Mouse (Mus musculus) kidney, embryonic 14.5 days (tissue): Measurements from ENCODE around the gene Eif2s3x. TPM values are rescaled to one million over a fixed set of nuclear protein-coding genes. Genes with fewer than 3 reads are reported as not detected.
A peak's percentile ranks its signal among the peaks of the same experiment; 100 is the strongest.

ENCODE experiments used
- ATAC-seq: fragments of 200-750 bp; cut with Nextera tagmentation; 2 replicates; pipeline ENCODE4 v1.8.0; 2017; ENCODE audit warnings: moderate number of reproducible peaks, mild to moderate bottlenecking, moderate TSS enrichment, moderate library complexity; ENCODE audit not compliant: low FRiP score, low TSS enrichment
- H3K27ac ChIP-seq: fragments of 300-500 bp; sonication (generic); 2 replicates; pipeline ENCODE4 v1.5.1; 2014; ENCODE audit warnings: low read depth, mild to moderate bottlenecking, low read length, moderate library complexity, mixed read lengths
- H3K27me3 ChIP-seq: fragments of 300-500 bp; sonication (generic); 2 replicates; pipeline ENCODE4 v1.6.1; 2014; ENCODE audit warnings: mild to moderate bottlenecking, low read length; ENCODE audit not compliant: control insufficient read depth, insufficient read depth
- H3K36me3 ChIP-seq: fragments of 300-500 bp; sonication (generic); 2 replicates; pipeline ENCODE4 v1.6.1; 2014; ENCODE audit warnings: low read length, mixed read lengths; ENCODE audit not compliant: control insufficient read depth, insufficient read depth
- H3K4me1 ChIP-seq: fragments of 300-500 bp; sonication (generic); 2 replicates; pipeline ENCODE4 v1.6.1; 2014; ENCODE audit warnings: low read length, mixed read lengths; ENCODE audit not compliant: control insufficient read depth, insufficient read depth
- H3K4me2 ChIP-seq: fragments of 300-500 bp; sonication (generic); replicated peaks from 2 replicates; pipeline ENCODE4 v1.6.1; 2014; ENCODE audit warnings: low read depth, mild to moderate bottlenecking, low read length
- H3K4me3 ChIP-seq: fragments of 300-500 bp; sonication (generic); 2 replicates; pipeline ENCODE4 v1.5.1; 2014; ENCODE audit warnings: mild to moderate bottlenecking, low read length
- H3K9ac ChIP-seq: fragments of 300-500 bp; sonication (generic); 2 replicates; pipeline ENCODE4 v1.6.1; 2014; ENCODE audit warnings: low read depth, mild to moderate bottlenecking, low read length, moderate library complexity
- H3K9me3 ChIP-seq: fragments of 300-500 bp; sonication (generic); 2 replicates; pipeline ENCODE4 v1.6.1; 2016; ENCODE audit warnings: low read length; ENCODE audit not compliant: control insufficient read depth
- WGBS: fragments of 180-500 bp; shearing (Covaris S2); extraction: QIAGEN DNeasy Blood & Tissue Kit; methylation state at CpG from one replicate; pipeline ENCODE4 v1.1.7; 2014; 5-methylcytosine and 5-hydroxymethylcytosine counted together
- polyA plus RNA-seq: library from polyadenylated mRNA; unstranded; fragments of >200 nt; fragmentation: Nextera tagmentation; extraction: Ambion mirVana; gene quantifications from 2 replicates; pipeline ENCODE4 v1.2.1, GENCODE M21; 2014

Eif2s3x gene
- 78.6 and 84.2 TPM in 2 replicates for polyA plus RNA-seq

GRCm38 (mm10) chrX:94212597-94213321, at the start of gene Eif2s3x:
TSS of gene Eif2s3x (minus strand) at chrX:94212862.
- ATAC-seq, result peak; percentile 95
- under 1% methylated on average over 52 of the region's 52 CpGs for WGBS
- H3K4me2 ChIP-seq, result peak within 1 kb of the TSS; percentile 50
- no peaks in the 10 kb centered on the region for H3K9me3 ChIP-seq
- peaks cover 22% of the 10 kb centered on the region for H3K36me3 ChIP-seq
- H3K27ac ChIP-seq, result peak within 1 kb of the TSS; percentile 59; the same call in 1 of the 2 replicates
- no peaks in the 10 kb centered on the region for H3K27me3 ChIP-seq
- H3K4me1 ChIP-seq, result no peaks in the 10 kb centered on the region
- peak within 1 kb of the TSS; percentile 81 for H3K9ac ChIP-seq
- peak within 1 kb of the TSS; percentile 80 for H3K4me3 ChIP-seq

GRCm38 (mm10) chrX:94235601-94236000, 22.9 kb upstream of the Eif2s3x start:
- Histone ChIP-seq H3K27ac (no peak overlapping the region), H3K4me1 (no peaks in the 10 kb centered on the region), H3K9ac (peak overlapping the region; percentile 72; the same call in 1 of the 2 replicates), H3K9me3 (no peaks in the 10 kb centered on the region), H3K4me3 (peak overlapping the region; percentile 64), H3K36me3 (no peaks in the 10 kb centered on the region), H3K4me2 (peak overlapping the region; percentile 41), H3K27me3 (peaks cover 8% of the 10 kb centered on the region)
- no peak for ATAC-seq
- WGBS, result 30% methylated on average over 12 of the region's 12 CpGs

GRCm38 (mm10) chrX:94235190-94235555, 22.5 kb upstream of the Eif2s3x start:
- 18% methylated on average over 35 of the region's 35 CpGs for WGBS

GRCm38 (mm10) chrX:94234532-94235189, 22.0 kb upstream of the Eif2s3x start, which contains the start of gene Klhl15:
TSS of gene Klhl15 (plus strand) at chrX:94234599.
- H3K36me3 ChIP-seq, result no peaks in the 10 kb centered on the region
- peaks cover 8% of the 10 kb centered on the region for H3K27me3 ChIP-seq
- WGBS, result 14% methylated on average over 51 of the region's 70 CpGs
- H3K27ac ChIP-seq, result peak within 1 kb of the TSS; percentile 76
- H3K4me2 ChIP-seq, result peak within 1 kb of the TSS; percentile 45
- ATAC-seq, result peak; percentile 98
- no peaks in the 10 kb centered on the region for H3K4me1 ChIP-seq
- H3K9me3 ChIP-seq, result no peaks in the 10 kb centered on the region
- peak within 1 kb of the TSS; percentile 72 for H3K9ac ChIP-seq
- peak within 1 kb of the TSS; percentile 64 for H3K4me3 ChIP-seq

More at GRCm38 (mm10) chrX:94235190-94235555, 22.5 kb upstream of the Eif2s3x start:
- H3K9me3 ChIP-seq, result no peaks in the 10 kb centered on the region
- H3K4me1 ChIP-seq, result no peaks in the 10 kb centered on the region
- H3K27me3 ChIP-seq, result peaks cover 8% of the 10 kb centered on the region
- H3K27ac ChIP-seq, result peak overlapping the region; percentile 76
- H3K36me3 ChIP-seq, result no peaks in the 10 kb centered on the region
- peak overlapping the region; percentile 41 for H3K4me2 ChIP-seq
- peak; percentile 51; the same call in 1 of the 2 replicates for ATAC-seq
- H3K9ac ChIP-seq, result peak overlapping the region; percentile 72
- peak overlapping the region; percentile 64 for H3K4me3 ChIP-seq

GRCm38 (mm10) chrX:94233936-94234531, 21.4 kb upstream of the Eif2s3x start:
- ATAC-seq, result no peak
- H3K27ac ChIP-seq, result peak overlapping the region; percentile 76

DNA sequence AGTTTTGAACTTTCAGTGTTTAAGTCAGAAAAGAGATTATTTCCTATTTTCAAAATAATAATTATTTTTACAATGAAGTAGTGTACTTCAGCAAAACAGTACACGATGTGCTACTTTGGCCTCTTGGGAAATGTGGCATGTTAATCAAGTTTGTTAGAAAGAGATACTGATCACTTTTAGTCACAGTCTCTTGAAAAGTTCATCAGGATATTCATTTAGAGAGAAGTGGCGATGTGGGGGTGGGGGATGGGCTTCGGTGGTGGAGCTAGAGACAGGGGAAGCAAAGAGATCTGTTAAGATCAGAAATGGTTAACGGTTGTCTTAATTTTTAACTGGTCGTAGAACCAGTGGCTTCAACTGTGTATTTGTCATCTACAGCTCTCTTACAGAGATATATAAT, 20.8 kb upstream of the Eif2s3x start:
- Histone ChIP-seq H3K36me3 (no peaks in the 10 kb centered on the region), H3K9ac (no peak overlapping the region), H3K4me2 (no peak overlapping the region), H3K9me3 (no peaks in the 10 kb centered on the region), H3K27ac (no peak overlapping the region), H3K4me3 (no peak overlapping the region), H3K27me3 (peaks cover 8% of the 10 kb centered on the region), H3K4me1 (no peaks in the 10 kb centered on the region)
- 51% methylated on average over 5 of the region's 5 CpGs for WGBS
- no peak for ATAC-seq

More at GRCm38 (mm10) chrX:94233936-94234531, 21.4 kb upstream of the Eif2s3x start:
- WGBS, result 23% methylated on average over 25 of the region's 25 CpGs
- Histone ChIP-seq H3K4me1 (no peaks in the 10 kb centered on the region), H3K9ac (peak overlapping the region; percentile 72), H3K36me3 (no peaks in the 10 kb centered on the region), H3K27me3 (peaks cover 8% of the 10 kb centered on the region), H3K4me2 (peak overlapping the region; percentile 45), H3K4me3 (peak overlapping the region; percentile 64), H3K9me3 (no peaks in the 10 kb centered on the region)

- 12% methylated on average over 7 of the region's 7 CpGs for WGBS
- Histone ChIP-seq H3K9me3 (no peaks in the 10 kb centered on the region), H3K9ac (no peak overlapping the region), H3K27ac (no peak overlapping the region), H3K4me2 (peak overlapping the region; percentile 33), H3K27me3 (no peaks in the 10 kb centered on the region), H3K36me3 (peaks cover 15% of the 10 kb centered on the region), H3K4me3 (peak overlapping the region; percentile 80), H3K4me1 (no peaks in the 10 kb centered on the region)
- peak; percentile 30 for ATAC-seq
These were observed 722 bp upstream of the Eif2s3x start for GRCm38 (mm10) chrX:94213384-94213783.

- Histone ChIP-seq H3K4me1 (no peaks in the 10 kb centered on the region), H3K9me3 (no peaks in the 10 kb centered on the region), H3K27ac (0 out of 2 replicates have a peak overlapping the region, but pooled peaks have one; percentile 59), H3K36me3 (peaks cover 27% of the 10 kb centered on the region), H3K9ac (peak overlapping the region; percentile 81), H3K27me3 (no peaks in the 10 kb centered on the region), H3K4me3 (peak overlapping the region; percentile 80), H3K4me2 (peak overlapping the region; percentile 50)
- WGBS, result 0% methylated on average over 12 of the region's 12 CpGs
- ATAC-seq, result no peak; the same call in 1 of the 2 replicates
These were observed 432 bp downstream of the Eif2s3x start for GRCm38 (mm10) chrX:94212264-94212596.
